Mouse (Mus musculus) ES-Bruce4 (cell line): ENCODE results near the gene Slamf1. TPM values are rescaled to one million over a fixed set of nuclear protein-coding genes. Genes with fewer than 3 reads are reported as not detected.

Experiments
- H3K27ac ChIP-seq: 2 replicates; pipeline ENCODE4 v1.5.1; 2012; ENCODE audit warnings: low read length, inconsistent platforms; ENCODE audit not compliant: insufficient read depth
- H3K27me3 ChIP-seq: 2 replicates; pipeline ENCODE4 v1.6.1; 2012; ENCODE audit warnings: mild to moderate bottlenecking, low read length, inconsistent platforms; ENCODE audit not compliant: control insufficient read depth, poor library complexity, insufficient read depth, severe bottlenecking
- H3K36me3 ChIP-seq: 2 replicates; pipeline ENCODE4 v1.6.1; 2012; ENCODE audit warnings: inconsistent platforms, mild to moderate bottlenecking, low read length, moderate library complexity; ENCODE audit not compliant: control insufficient read depth, poor library complexity, insufficient read depth, severe bottlenecking
- H3K4me1 ChIP-seq: one replicate; pipeline ENCODE4 v1.8.1; 2011; ENCODE audit warnings: low read length; ENCODE audit not compliant: control insufficient read depth, insufficient read depth
- H3K4me3 ChIP-seq: 2 replicates; pipeline ENCODE4 v1.5.1; 2011; ENCODE audit warnings: low read depth, mild to moderate bottlenecking, low read length
- H3K9ac ChIP-seq: 2 replicates; pipeline ENCODE4 v1.6.1; 2012; ENCODE audit warnings: low read depth, mild to moderate bottlenecking, inconsistent platforms; ENCODE audit not compliant: poor library complexity, severe bottlenecking
- H3K9me3 ChIP-seq: replicated peaks from 2 replicates; pipeline ENCODE4 v1.6.1; 2012; ENCODE audit warnings: mild to moderate bottlenecking, low read length, inconsistent platforms; ENCODE audit not compliant: control insufficient read depth, poor library complexity, insufficient read depth, severe bottlenecking
- CTCF ChIP-seq: IDR thresholded peaks from one replicate; pipeline ENCODE4 v1.8.1; 2011; ENCODE audit warnings: low read depth, low read length
- EP300 ChIP-seq: IDR thresholded peaks from 2 replicates; pipeline ENCODE4 v1.6.1; 2011; ENCODE audit warnings: low read depth, low read length; ENCODE audit not compliant: insufficient read depth
- POLR2A ChIP-seq: IDR thresholded peaks from one replicate; pipeline ENCODE4 v1.8.1; 2011; ENCODE audit warnings: low read length; ENCODE audit not compliant: insufficient read depth
- polyA plus RNA-seq: library from polyadenylated mRNA; stranded (reverse); fragments of >200 nt; gene quantifications from 2 replicates; pipeline ENCODE4 v1.2.4, GENCODE M21; 2011; ENCODE audit warnings: low read depth; ENCODE audit not compliant: missing spikeins, insufficient read depth, insufficient read length

The Slamf1 gene
- polyA plus RNA-seq, 1 experiment, result not detected

- Histone ChIP-seq H3K27me3 (no peaks in the 10 kb centered on the region), H3K4me1 (no peaks in the 10 kb centered on the region), H3K36me3 (no peaks in the 10 kb centered on the region), H3K4me3 (no peak overlapping the region), H3K9ac (no peak overlapping the region), H3K9me3 (no peaks in the 10 kb centered on the region), H3K27ac (no peak overlapping the region)
- TF ChIP-seq EP300 (no peak), CTCF (no peak), POLR2A (no peak)
These were observed 5.3 kb downstream of the Slamf1 start for GRCm38 (mm10) chr1:171772121-171772735.

- Histone ChIP-seq H3K9me3 (no peaks in the 10 kb centered on the region), H3K27ac (no peak overlapping the region), H3K36me3 (no peaks in the 10 kb centered on the region), H3K27me3 (no peaks in the 10 kb centered on the region), H3K4me1 (no peaks in the 10 kb centered on the region), H3K4me3 (no peak overlapping the region), H3K9ac (no peak overlapping the region)
- no peak for TF ChIP-seq POLR2A
- TF ChIP-seq CTCF, result no peak
- no peak for TF ChIP-seq EP300
These were observed 6.5 kb downstream of the Slamf1 start for GRCm38 (mm10) chr1:171773232-171773989.

- Histone ChIP-seq H3K27me3 (no peaks in the 10 kb centered on the region), H3K4me1 (no peaks in the 10 kb centered on the region)
- TF ChIP-seq CTCF, result no peak
- no peak for TF ChIP-seq EP300
- TF ChIP-seq POLR2A, result no peak
These were observed 7.3 kb downstream of the Slamf1 start for GRCm38 (mm10) chr1:171774266-171774665.

GRCm38 (mm10) chr1:171774678-171775077 is 7.8 kb downstream of the Slamf1 start:
- H3K4me3 ChIP-seq, result no peak overlapping the region
- no peaks in the 10 kb centered on the region for H3K9me3 ChIP-seq
- no peaks in the 10 kb centered on the region for H3K4me1 ChIP-seq
- no peak overlapping the region for H3K9ac ChIP-seq
- H3K27me3 ChIP-seq, result no peaks in the 10 kb centered on the region
- no peak for TF ChIP-seq CTCF
- TF ChIP-seq EP300, result no peak
- TF ChIP-seq POLR2A, result no peak
- no peak overlapping the region for H3K27ac ChIP-seq
- no peaks in the 10 kb centered on the region for H3K36me3 ChIP-seq

More at GRCm38 (mm10) chr1:171774266-171774665, 7.3 kb downstream of the Slamf1 start:
- Histone ChIP-seq H3K36me3 (no peaks in the 10 kb centered on the region), H3K4me3 (no peak overlapping the region), H3K9ac (no peak overlapping the region), H3K9me3 (no peaks in the 10 kb centered on the region), H3K27ac (no peak overlapping the region)

- TF ChIP-seq EP300, result no peak
- TF ChIP-seq CTCF, result no peak
- no peak for TF ChIP-seq POLR2A
- no peak overlapping the region for H3K4me3 ChIP-seq
- H3K27me3 ChIP-seq, result no peaks in the 10 kb centered on the region
These were observed 8.9 kb downstream of the Slamf1 start for GRCm38 (mm10) chr1:171775781-171776180.

GRCm38 (mm10) chr1:171777026-171777425 is 10.1 kb downstream of the Slamf1 start:
- Histone ChIP-seq H3K9ac (no peak overlapping the region), H3K36me3 (no peaks in the 10 kb centered on the region), H3K4me1 (no peaks in the 10 kb centered on the region), H3K27me3 (no peaks in the 10 kb centered on the region), H3K27ac (no peak overlapping the region), H3K9me3 (no peaks in the 10 kb centered on the region), H3K4me3 (no peak overlapping the region)
- TF ChIP-seq EP300 (no peak), POLR2A (no peak), CTCF (no peak)

More at GRCm38 (mm10) chr1:171775781-171776180, 8.9 kb downstream of the Slamf1 start:
- Histone ChIP-seq H3K9me3 (no peaks in the 10 kb centered on the region), H3K27ac (no peak overlapping the region), H3K36me3 (no peaks in the 10 kb centered on the region), H3K4me1 (no peaks in the 10 kb centered on the region), H3K9ac (no peak overlapping the region)
